Mouse (Mus musculus) intestine, postnatal 0 days (tissue): ENCODE measurements at regions not wholly inside any gene's neighbourhood (a gene's known extent, or its start where the extent isn't known, plus 50 kb on each side); places are given as distances from the start of the nearest gene placed in this dataset.

Experiments
- ATAC-seq: fragments of 200-750 bp; cut with Nextera tagmentation; 2 replicates; pipeline ENCODE4 v1.8.0; 2017; ENCODE audit warnings: mild to moderate bottlenecking, moderate TSS enrichment, moderate library complexity
- H3K27ac ChIP-seq: fragments of 300-500 bp; sonication (generic); 2 replicates; pipeline ENCODE4 v1.5.1; 2014; ENCODE audit warnings: mild to moderate bottlenecking, low read depth, low read length, moderate library complexity
- H3K27me3 ChIP-seq: fragments of 300-500 bp; sonication (generic); replicated peaks from 2 replicates; pipeline ENCODE4 v1.6.1; 2014; ENCODE audit warnings: low read length, mixed read lengths; ENCODE audit not compliant: control insufficient read depth, insufficient read depth
- H3K36me3 ChIP-seq: fragments of 300-500 bp; sonication (generic); 2 replicates; pipeline ENCODE4 v1.6.1; 2014; ENCODE audit warnings: mild to moderate bottlenecking, moderate library complexity; ENCODE audit not compliant: control insufficient read depth, insufficient read depth
- H3K4me1 ChIP-seq: fragments of 300-500 bp; sonication (generic); replicated peaks from 2 replicates; pipeline ENCODE4 v1.6.1; 2014; ENCODE audit warnings: antibody characterized with exemption, low read length, mixed read lengths; ENCODE audit not compliant: control insufficient read depth, insufficient read depth
- H3K4me2 ChIP-seq: fragments of 300-500 bp; sonication (generic); replicated peaks from 2 replicates; pipeline ENCODE4 v1.6.1; 2014; ENCODE audit warnings: low read depth, mild to moderate bottlenecking, moderate library complexity
- H3K4me3 ChIP-seq: fragments of 300-500 bp; sonication (generic); 2 replicates; pipeline ENCODE4 v1.5.1; 2014; ENCODE audit warnings: low read depth, low read length
- H3K9ac ChIP-seq: fragments of 300-500 bp; sonication (generic); 2 replicates; pipeline ENCODE4 v1.6.1; 2014; ENCODE audit warnings: mild to moderate bottlenecking, low read depth, low read length
- H3K9me3 ChIP-seq: fragments of 300-500 bp; sonication (generic); 2 replicates; pipeline ENCODE4 v1.6.1; 2016; ENCODE audit warnings: mixed run types; ENCODE audit not compliant: control insufficient read depth
- CTCF ChIP-seq: sonication (generic); IDR thresholded peaks from 2 replicates; pipeline ENCODE4 v1.5.1; 2016; ENCODE audit warnings: low read depth, mild to moderate bottlenecking, control low read depth, antibody characterized with exemption, moderate library complexity
- WGBS: fragments of 180-500 bp; shearing (Covaris S2); extraction: QIAGEN DNeasy Blood & Tissue Kit; methylation state at CpG from one replicate; pipeline ENCODE4 v1.1.7; 2014; 5-methylcytosine and 5-hydroxymethylcytosine counted together

GRCm38 (mm10) chr16:84581166-84581565 is 66.2 kb downstream of the A730009L09Rik start:
- no peak for ATAC-seq
- H3K4me2 ChIP-seq = no peak overlapping the region
- H3K36me3 ChIP-seq = no peaks in the 10 kb centered on the region
- H3K4me1 ChIP-seq = no peaks in the 10 kb centered on the region
- TF ChIP-seq CTCF = no peak
- H3K9ac ChIP-seq = no peak overlapping the region
- no peak overlapping the region for H3K4me3 ChIP-seq
- H3K9me3 ChIP-seq = no peaks in the 10 kb centered on the region
- H3K27ac ChIP-seq = no peak overlapping the region
- no peaks in the 10 kb centered on the region for H3K27me3 ChIP-seq
- WGBS = 80% methylated on average over 4 of the region's 4 CpGs

- ATAC-seq = no peak
- no peak overlapping the region for H3K4me3 ChIP-seq
Observed at GRCm38 (mm10) chr16:84583323-84583722, 68.4 kb downstream of the A730009L09Rik start.

GRCm38 (mm10) chr16:84583773-84584229 is 68.9 kb downstream of the A730009L09Rik start:
- Histone ChIP-seq H3K36me3 (no peaks in the 10 kb centered on the region), H3K4me1 (no peaks in the 10 kb centered on the region), H3K27ac (no peak overlapping the region), H3K4me3 (no peak overlapping the region), H3K9ac (no peak overlapping the region), H3K27me3 (no peaks in the 10 kb centered on the region), H3K9me3 (no peaks in the 10 kb centered on the region), H3K4me2 (no peak overlapping the region)
- ATAC-seq = no peak
- WGBS = 89% methylated on average over 19 of the region's 19 CpGs
- TF ChIP-seq CTCF = no peak

More at GRCm38 (mm10) chr16:84583323-84583722, 68.4 kb downstream of the A730009L09Rik start:
- 79% methylated on average over 7 of the region's 7 CpGs for WGBS
- TF ChIP-seq CTCF = no peak
- no peaks in the 10 kb centered on the region for H3K9me3 ChIP-seq
- no peaks in the 10 kb centered on the region for H3K4me1 ChIP-seq
- H3K9ac ChIP-seq = no peak overlapping the region
- no peak overlapping the region for H3K27ac ChIP-seq
- H3K36me3 ChIP-seq = no peaks in the 10 kb centered on the region
- H3K4me2 ChIP-seq = no peak overlapping the region
- no peaks in the 10 kb centered on the region for H3K27me3 ChIP-seq

- Histone ChIP-seq H3K9ac (no peak overlapping the region), H3K4me3 (no peak overlapping the region), H3K27me3 (no peaks in the 10 kb centered on the region), H3K36me3 (no peaks in the 10 kb centered on the region), H3K9me3 (no peaks in the 10 kb centered on the region), H3K4me2 (no peak overlapping the region), H3K4me1 (no peaks in the 10 kb centered on the region), H3K27ac (no peak overlapping the region)
- 84% methylated on average over 14 of the region's 14 CpGs for WGBS
- TF ChIP-seq CTCF = no peak
- ATAC-seq = no peak
Observed at GRCm38 (mm10) chr16:84584724-84585399, 69.9 kb downstream of the A730009L09Rik start.

GRCm38 (mm10) chr16:84592978-84593377 is 78.1 kb downstream of the A730009L09Rik start:
- Histone ChIP-seq H3K9me3 (no peaks in the 10 kb centered on the region), H3K4me2 (no peak overlapping the region), H3K9ac (no peak overlapping the region), H3K36me3 (no peaks in the 10 kb centered on the region), H3K27ac (no peak overlapping the region), H3K4me1 (no peaks in the 10 kb centered on the region), H3K27me3 (no peaks in the 10 kb centered on the region), H3K4me3 (no peak overlapping the region)
- ATAC-seq = no peak
- WGBS = 57% methylated on average over 2 of the region's 2 CpGs
- no peak for TF ChIP-seq CTCF

GRCm38 (mm10) chr16:84602969-84603368 is 88.0 kb downstream of the A730009L09Rik start:
- WGBS = 85% methylated on average over 8 of the region's 8 CpGs

More at GRCm38 (mm10) chr16:84602969-84603368, 88.0 kb downstream of the A730009L09Rik start:
- no peaks in the 10 kb centered on the region for H3K36me3 ChIP-seq
- no peak for ATAC-seq
- no peaks in the 10 kb centered on the region for H3K27me3 ChIP-seq
- TF ChIP-seq CTCF = no peak
- H3K27ac ChIP-seq = no peak overlapping the region
- H3K4me1 ChIP-seq = no peaks in the 10 kb centered on the region
- no peak overlapping the region for H3K9ac ChIP-seq
- no peak overlapping the region for H3K4me3 ChIP-seq
- no peaks in the 10 kb centered on the region for H3K9me3 ChIP-seq
- no peak overlapping the region for H3K4me2 ChIP-seq
